Mouse (Mus musculus) olfactory bulb, adult 2 months (tissue): ENCODE measurements around the gene Pde12. TPM values are rescaled to one million over a fixed set of nuclear protein-coding genes. Genes with fewer than 3 reads are reported as not detected.
A peak's percentile ranks its signal among the peaks of the same experiment; 100 is the strongest.

ENCODE experiments used
- H3K27ac ChIP-seq: fragments of 200-500 bp; 2 replicates; pipeline ENCODE4 v1.5.1; 2012; ENCODE audit warnings: low read depth, low read length; ENCODE audit not compliant: insufficient read depth
- H3K4me1 ChIP-seq: fragments of 200-500 bp; 2 replicates; pipeline ENCODE4 v1.6.1; 2012; ENCODE audit warnings: low read length; ENCODE audit not compliant: control insufficient read depth, insufficient read depth
- H3K4me3 ChIP-seq: fragments of 200-500 bp; 2 replicates; pipeline ENCODE4 v1.5.1; 2012; ENCODE audit warnings: mild to moderate bottlenecking, low read depth, low read length, moderate library complexity; ENCODE audit not compliant: insufficient read depth
- CTCF ChIP-seq: fragments of 200-500 bp; IDR thresholded peaks from 2 replicates; pipeline ENCODE4 v1.5.1; 2012; ENCODE audit warnings: low read depth, mild to moderate bottlenecking, low read length, moderate library complexity; ENCODE audit not compliant: insufficient read depth
- POLR2A ChIP-seq: fragments of 200-500 bp; IDR thresholded peaks from 2 replicates; pipeline ENCODE4 v1.6.1; 2012; ENCODE audit warnings: mild to moderate bottlenecking, low read depth, low read length, moderate library complexity; ENCODE audit not compliant: insufficient read depth
- WGBS: fragments of 180-500 bp; shearing (Covaris S2); methylation state at CpG from one replicate; pipeline ENCODE4 v1.1.7; 2018; 5-methylcytosine and 5-hydroxymethylcytosine counted together
- polyA plus RNA-seq: library from polyadenylated mRNA; stranded (reverse); fragments of >200 nt; gene quantifications from 2 replicates; pipeline ENCODE4 v1.2.4, GENCODE M21; 2012; ENCODE audit warnings: low replicate concordance; ENCODE audit not compliant: missing spikeins, insufficient read depth, insufficient read length

Pde12 gene
- polyA plus RNA-seq, 1 experiment: not detected

DNA sequence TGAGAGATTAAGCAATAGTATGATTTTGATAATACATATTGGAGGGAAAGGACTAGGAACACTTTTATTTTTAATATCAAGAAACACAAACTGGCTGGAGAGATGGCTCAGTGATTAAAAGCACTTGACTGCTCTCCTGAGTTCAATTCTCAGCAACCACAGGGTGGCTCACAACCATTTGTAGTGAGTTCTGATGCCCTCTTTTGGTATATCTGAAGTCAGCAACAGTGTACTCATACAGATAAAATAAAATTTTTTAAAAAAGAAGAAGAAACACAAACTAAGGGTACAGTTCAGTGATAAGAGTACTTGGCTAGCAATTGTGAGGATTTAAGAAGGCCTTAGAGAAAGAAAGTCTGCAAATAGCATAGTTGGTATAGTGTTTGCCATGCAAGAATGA lies 1.3 kb upstream of the Pde12 start:
- H3K4me1 ChIP-seq: peaks cover 6% of the 10 kb centered on the region; the same call in 1 of the 2 replicates
- H3K27ac ChIP-seq: no peak overlapping the region
- no peak overlapping the region for H3K4me3 ChIP-seq
- TF ChIP-seq CTCF (no peak), POLR2A (no peak)

- 1% methylated on average over 73 of the region's 73 CpGs for WGBS
- peak overlapping the region; percentile 84 for H3K4me3 ChIP-seq
- peak overlapping the region; percentile 85; the same call in 1 of the 2 replicates for H3K27ac ChIP-seq
- peaks cover 6% of the 10 kb centered on the region; the same call in 1 of the 2 replicates for H3K4me1 ChIP-seq
- TF ChIP-seq POLR2A (no peak), CTCF (no peak)
Observed at GRCm38 (mm10) chr14:26668371-26669291, 1.1 kb downstream of the Pde12 start.

GRCm38 (mm10) chr14:26667991-26668370 lies 1.7 kb downstream of the Pde12 start:
- Histone ChIP-seq H3K4me1 (peaks cover 6% of the 10 kb centered on the region; the same call in 1 of the 2 replicates), H3K4me3 (peak overlapping the region; percentile 84), H3K27ac (no peak overlapping the region)
- TF ChIP-seq CTCF (no peak), POLR2A (no peak)
- WGBS: 24% methylated on average over 6 of the region's 6 CpGs

DNA sequence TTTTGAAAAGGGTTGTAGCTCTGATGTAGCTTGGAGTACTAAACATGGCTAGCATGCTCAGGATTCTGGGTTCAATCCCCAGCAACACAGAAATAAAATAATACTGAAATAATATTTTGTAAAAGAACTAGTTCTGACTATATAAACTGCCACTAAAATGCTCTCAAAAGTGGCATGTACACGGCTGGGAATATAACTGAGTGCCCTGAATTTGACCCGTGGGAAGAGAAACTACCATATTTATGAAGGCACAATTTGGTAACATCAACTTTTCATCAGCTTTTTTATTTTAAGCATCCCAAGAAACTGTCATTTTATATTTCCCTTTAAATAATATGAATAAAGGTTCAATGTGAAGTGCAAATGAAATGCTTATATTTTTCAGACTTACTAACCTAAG lies 5.8 kb downstream of the Pde12 start:
- WGBS: 90% methylated on average over 2 of the region's 2 CpGs
- TF ChIP-seq CTCF: no peak
- TF ChIP-seq POLR2A: no peak
- H3K27ac ChIP-seq: no peak overlapping the region
- H3K4me1 ChIP-seq: peaks cover 6% of the 10 kb centered on the region; the same call in 1 of the 2 replicates
- no peak overlapping the region for H3K4me3 ChIP-seq

- 93% methylated on average over 2 of the region's 2 CpGs for WGBS
- H3K4me3 ChIP-seq: no peak overlapping the region
- no peak for TF ChIP-seq POLR2A
- no peak for TF ChIP-seq CTCF
- H3K27ac ChIP-seq: no peak overlapping the region
- peaks cover 3% of the 10 kb centered on the region; the same call in 1 of the 2 replicates for H3K4me1 ChIP-seq
Observed at GRCm38 (mm10) chr14:26662488-26662887, 7.2 kb downstream of the Pde12 start.

DNA sequence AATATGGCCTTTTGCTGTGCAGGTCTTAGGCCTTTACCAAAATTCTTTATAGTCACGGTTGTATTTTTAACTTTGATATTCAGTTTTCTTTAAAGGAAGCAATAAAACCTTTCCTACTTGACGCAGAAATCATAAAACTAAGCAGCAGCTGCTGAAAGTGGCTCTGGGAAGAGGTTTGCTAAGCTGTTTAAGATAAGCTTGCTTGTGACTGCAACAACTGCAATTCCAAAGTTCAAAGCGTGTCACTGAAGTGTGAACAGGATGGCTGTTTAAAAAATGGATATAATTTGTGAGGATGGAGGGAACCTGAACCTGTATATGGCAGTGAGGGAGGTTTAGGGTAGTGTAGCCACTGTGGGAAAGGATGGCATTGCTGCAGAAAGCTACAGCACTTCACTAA lies 7.7 kb downstream of the Pde12 start:
- H3K4me1 ChIP-seq: peaks cover 3% of the 10 kb centered on the region; the same call in 1 of the 2 replicates
- WGBS: 91% methylated on average over 3 of the region's 3 CpGs
- TF ChIP-seq CTCF: no peak
- TF ChIP-seq POLR2A: no peak
- H3K4me3 ChIP-seq: no peak overlapping the region
- no peak overlapping the region for H3K27ac ChIP-seq

GRCm38 (mm10) chr14:26660233-26660632 lies 9.4 kb downstream of the Pde12 start:
- 93% methylated on average over 1 of the region's 1 CpGs for WGBS
- Histone ChIP-seq H3K4me1 (no peaks in the 10 kb centered on the region), H3K4me3 (no peak overlapping the region), H3K27ac (no peak overlapping the region)
- no peak for TF ChIP-seq CTCF
- no peak for TF ChIP-seq POLR2A

DNA sequence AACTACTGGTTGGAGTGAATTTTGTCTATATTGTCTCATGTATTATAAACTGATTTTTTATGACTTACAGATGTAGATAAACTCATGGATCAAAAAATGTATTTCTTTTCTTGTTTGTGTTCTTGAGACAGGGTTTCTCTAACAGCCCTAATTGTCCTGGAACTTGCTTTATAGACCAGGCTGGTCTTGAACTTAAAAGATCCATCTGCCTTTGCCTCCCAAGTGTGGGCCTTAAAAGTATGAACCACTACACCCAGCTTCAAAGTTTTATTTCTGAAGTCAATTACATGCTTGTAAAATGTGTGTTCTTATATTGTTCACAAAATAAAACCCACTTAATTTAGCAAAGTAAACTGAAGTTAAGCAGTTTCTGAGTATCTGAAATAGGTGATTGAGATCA lies 11.5 kb downstream of the Pde12 start:
- H3K4me3 ChIP-seq: no peak overlapping the region
- no peak overlapping the region for H3K27ac ChIP-seq
- no peak for TF ChIP-seq CTCF
- TF ChIP-seq POLR2A: no peak
- no peaks in the 10 kb centered on the region for H3K4me1 ChIP-seq

DNA sequence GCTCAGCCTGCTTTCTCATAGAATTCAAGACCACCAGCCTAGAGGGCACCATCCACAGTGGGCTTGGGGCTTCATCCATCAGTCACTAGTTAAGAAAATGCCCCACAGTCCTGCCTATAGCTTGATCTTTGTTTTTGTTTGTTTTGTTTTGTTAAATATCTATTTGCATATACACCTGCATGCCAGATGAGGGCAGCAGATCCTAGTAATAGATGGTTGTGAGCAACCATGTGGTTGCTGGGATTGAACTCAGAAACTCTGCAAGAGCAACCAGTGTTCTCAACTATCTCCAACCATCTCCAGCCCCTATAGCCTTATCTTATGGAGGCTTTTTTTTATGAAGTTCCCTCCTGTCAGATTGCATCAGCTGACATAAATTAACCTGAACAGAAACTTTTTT lies 17.8 kb downstream of the Pde12 start:
- TF ChIP-seq POLR2A (no peak), CTCF (no peak)
- Histone ChIP-seq H3K4me1 (no peaks in the 10 kb centered on the region), H3K4me3 (no peak overlapping the region), H3K27ac (no peak overlapping the region)
